Mouse (Mus musculus) frontal cortex, postnatal 10 days (tissue): ENCODE results near the gene Psmd9.

Experiments
- DNase-seq, 2 experiments: peaks; one replicate each; pipeline ENCODE4 v3.0.0; 2022; ENCODE audit warnings: low spot score in 2 of 2, mixed read lengths in 1 of 2

The Psmd9 gene

GRCm38 (mm10) chr5:123169284-123169683 lies at the start of gene Psmd9:
Psmd9 (plus strand) TSS chr5:123169413.
- DNase-seq = no peak

DNA sequence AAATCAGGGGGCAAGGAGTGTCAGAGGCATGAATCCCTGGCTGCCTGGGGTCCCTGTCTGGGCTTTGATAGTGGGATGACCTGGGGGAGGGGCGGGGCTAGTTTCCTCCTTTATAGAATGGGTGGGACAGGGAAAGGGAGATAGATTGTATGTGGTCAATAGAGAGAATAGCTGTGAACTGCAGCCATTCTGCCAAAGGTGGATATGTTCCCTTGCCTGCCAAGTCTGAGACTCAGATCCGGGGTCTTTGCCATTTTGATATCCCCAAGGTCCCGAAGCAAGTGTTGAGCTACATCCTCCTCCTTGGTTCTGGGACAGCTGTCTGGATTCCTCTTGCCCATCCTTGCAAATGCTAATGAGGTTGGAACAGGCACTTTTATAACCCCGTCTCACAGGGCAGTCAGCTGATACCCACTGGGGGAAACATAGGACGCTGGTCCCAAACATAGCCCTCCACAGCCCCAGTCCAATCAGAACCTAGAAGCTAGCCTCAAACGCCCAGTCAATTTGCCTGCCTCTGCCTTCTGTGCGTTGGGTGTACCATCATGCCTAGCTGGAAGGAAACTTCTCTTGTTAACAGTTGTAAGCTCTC lies 48.5 kb upstream of the Psmd9 start:
- DNase-seq = no peak

DNA sequence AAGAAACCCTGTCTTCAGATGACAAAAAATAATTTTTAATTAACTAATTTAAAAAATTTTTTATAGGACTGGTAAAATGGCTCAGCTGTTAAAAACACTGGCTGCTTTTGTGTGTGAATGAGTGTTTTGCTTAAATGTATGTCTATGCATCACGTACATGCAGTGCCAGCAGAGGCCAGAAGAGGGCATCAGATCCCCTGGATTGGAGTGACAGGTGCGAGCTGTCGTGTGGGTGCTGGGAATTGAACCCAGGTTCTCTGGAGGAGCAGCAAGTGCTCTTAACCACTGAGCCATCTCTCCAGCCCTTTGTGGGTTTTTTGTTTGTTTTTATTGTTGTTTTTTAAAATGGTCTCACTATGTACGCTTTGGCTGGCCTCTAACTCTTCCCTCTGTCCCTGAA lies 47.0 kb upstream of the Psmd9 start:
- no peak for DNase-seq

GRCm38 (mm10) chr5:123125105-123125504 lies 44.1 kb upstream of the Psmd9 start:
- no peak for DNase-seq

DNA sequence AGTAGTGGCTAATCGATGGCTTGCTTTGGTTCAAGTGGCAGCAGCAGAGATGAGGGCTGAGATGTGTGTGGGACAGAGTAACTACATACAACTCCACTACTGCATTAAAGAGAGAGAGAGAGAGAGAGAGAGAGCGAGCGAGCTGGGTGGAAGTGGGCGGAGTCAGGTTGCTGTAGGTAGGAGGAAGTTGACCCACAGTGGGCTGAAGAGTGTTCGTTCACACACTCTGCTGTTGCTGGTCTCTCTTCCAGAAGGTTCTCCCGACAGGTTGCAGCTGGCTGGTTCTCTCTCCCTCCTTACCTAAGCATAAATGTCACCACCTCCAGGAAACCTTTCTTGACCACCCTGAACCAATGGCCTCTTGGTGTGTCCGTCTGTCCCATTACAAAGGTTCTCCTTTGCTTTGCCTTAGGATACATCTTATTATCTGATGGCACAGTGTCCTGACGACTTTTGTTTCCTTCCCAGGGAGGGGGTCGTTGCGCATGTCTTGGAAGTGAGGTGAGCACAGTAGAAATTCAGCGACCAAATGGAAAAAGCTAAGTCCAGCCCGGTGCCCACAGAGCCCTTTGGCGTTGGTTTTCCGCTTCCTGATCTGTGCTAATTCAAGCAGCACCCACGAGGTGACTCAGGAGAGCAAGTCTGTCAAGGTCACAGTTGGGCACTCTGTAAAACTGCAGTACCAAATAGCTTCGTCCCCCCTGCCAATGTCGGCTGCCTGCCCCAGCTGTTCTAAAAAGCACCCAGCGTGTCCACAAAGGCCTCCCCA lies 43.4 kb upstream of the Psmd9 start:
- no peak for DNase-seq

GRCm38 (mm10) chr5:123127031-123127430 lies 42.2 kb upstream of the Psmd9 start:
- DNase-seq = no peak

DNA sequence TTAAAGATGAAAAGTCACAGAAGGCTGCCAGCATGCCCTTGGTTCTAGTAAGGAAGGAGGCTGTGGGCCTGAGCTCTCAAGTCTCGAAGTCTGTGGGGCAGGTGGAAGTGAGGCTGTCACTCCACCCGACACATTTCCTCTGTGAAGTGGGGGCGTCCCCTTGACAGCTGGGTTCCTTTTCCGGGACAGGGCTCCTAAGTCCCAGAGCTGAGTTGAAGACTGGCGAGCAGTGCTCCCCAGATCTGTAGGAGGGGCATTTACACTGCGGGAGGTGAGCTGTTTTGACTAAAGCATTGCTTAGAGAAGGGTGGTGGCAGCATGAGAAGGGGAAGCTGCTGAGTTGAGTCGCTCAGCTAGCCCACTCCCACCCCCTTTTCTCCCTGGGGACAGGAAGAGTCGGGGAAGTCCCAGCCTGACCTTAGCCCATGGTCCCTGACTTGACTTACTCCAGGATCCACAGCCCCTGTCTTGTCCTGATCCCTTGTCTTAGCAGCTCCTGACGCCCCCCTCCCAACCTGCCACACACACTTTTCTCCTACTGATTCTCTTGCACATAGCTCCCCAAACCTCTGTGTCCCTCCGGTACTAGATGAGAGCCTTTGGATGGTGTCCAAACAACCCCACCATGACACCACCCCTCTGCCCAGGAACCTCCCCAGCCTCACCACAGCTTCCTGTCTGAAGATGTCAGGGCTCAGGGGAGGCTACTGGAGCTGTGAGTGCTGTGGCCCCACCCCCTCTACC lies 40.6 kb upstream of the Psmd9 start:
- no peak for DNase-seq

GRCm38 (mm10) chr5:123129170-123129757 lies 39.9 kb upstream of the Psmd9 start:
- no peak for DNase-seq

- no peak for DNase-seq
Measured at GRCm38 (mm10) chr5:123130030-123130813, 39.0 kb upstream of the Psmd9 start.

DNA sequence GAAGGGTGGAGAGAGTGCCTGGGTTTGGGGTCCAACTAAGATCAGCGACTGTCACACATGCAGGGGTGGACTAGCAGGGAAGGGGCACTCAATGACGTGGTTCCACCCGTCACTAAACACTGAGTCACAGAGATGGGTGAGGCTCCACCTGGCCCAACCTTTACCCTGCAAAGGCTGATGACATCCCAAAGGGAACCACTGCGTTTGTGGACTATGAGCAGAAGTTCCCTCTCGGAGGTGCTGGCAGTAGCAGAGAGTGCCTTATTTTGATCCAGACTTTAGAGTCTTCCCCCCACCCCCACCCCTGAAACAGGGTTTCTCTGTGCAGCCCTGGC lies 38.4 kb upstream of the Psmd9 start:
- DNase-seq = no peak

DNA sequence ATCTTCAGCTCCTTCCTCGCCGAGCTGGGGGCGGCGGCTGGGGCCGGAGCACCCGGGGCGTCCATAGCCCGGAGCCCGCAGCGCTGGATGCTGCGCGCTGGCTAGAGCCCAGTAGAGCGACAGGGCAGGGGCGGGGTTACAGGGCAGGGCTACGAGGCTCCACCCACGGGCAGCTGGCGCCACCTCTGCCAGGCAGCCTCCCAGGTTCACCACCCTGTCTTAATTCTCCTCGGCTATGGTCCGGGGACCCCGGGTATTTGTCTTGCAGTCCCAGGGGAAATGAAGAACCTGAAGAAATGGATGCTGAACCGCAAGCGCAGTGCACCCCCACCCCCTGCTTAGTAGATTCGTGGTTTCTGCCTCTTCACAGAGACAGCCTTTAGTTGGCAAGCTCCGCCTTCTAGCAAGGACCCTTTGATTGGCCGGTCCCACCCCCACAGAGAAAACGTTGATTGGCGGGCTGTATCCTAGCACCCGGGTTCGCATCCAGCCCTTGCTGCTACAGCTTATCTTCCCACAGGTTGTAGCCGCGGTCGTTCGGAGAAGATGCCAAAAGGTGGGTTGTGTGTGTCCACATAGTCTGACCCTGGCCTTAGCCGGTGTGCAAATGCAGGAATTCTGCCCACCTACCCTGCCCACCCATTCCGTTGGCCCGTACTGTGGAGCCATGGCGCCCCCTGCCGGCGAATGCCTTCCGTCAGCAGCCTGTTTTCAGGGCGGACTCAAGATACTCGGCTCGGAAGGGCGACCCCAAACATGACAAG lies 36.7 kb upstream of the Psmd9 start, which contains the start of gene Rhof:
Rhof (minus strand) TSS at position 385 of the 764 bp plus-strand sequence.
- DNase-seq = peak; percentile 80 to 88

DNA sequence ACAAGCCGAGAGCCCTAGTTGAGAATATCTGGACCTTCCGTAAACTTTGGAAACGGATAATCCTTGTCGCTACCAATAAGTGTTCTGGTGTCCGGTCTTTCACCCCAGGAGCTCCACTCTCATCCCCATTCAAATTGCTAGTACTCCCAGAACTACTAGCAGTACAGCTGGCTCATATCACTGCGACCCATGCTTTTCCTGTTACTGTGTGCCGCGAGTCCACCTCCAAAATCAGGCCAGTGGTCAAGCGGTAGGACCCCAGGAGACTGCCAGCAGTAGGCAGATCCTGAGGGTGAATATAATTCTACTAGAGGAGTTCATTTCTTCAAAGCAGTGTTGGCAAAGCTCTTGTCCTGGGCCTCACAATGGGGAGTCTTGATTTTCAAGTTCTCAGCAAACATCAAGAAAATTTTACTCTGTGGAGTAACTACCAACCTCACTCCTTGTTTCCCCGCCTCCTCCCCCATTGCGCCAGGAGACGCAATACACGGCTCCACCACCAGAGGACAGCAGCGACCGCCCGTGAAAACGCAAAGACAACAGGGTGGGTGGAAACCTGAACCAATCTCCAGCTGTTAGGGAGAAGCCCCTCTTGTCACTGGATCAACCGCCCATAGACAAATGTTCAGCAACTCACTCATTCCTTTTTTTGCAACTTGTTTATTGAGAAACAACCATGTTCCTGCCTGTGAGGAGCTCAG lies 36.0 kb upstream of the Psmd9 start:
- peak in 1 of 2 experiments; percentile 87 for DNase-seq

DNA sequence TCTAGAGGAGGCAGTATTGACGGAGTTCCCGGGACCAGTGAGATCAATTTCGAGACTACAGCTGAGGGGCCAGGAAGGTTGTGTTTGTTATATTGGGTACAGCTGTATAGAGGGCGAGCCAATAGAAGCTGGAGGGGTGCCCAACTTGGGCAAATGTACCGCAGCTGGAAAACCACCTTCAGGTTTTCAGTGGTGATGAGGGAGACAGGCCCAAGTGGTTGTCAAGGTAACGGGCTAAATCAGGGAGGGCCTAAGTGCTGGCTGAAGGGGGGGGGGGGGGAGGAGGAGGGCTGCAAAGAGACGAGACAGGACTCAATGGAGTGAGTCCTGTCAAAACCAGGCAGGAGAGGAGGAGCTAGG lies 35.4 kb upstream of the Psmd9 start:
- no peak for DNase-seq

- DNase-seq = no peak
Measured at GRCm38 (mm10) chr5:123134186-123134874, 34.9 kb upstream of the Psmd9 start.

GRCm38 (mm10) chr5:123134875-123135382 lies 34.3 kb upstream of the Psmd9 start:
- DNase-seq = no peak

- no peak for DNase-seq
Measured at GRCm38 (mm10) chr5:123135471-123136360, 33.5 kb upstream of the Psmd9 start.

GRCm38 (mm10) chr5:123136361-123137043 lies 32.7 kb upstream of the Psmd9 start:
- DNase-seq = peak; percentile 86 to 87
